Mouse (Mus musculus) megakaryocyte, embryonic 14.5 days (primary cell): Measurements from ENCODE around the gene Ndufv3.

Experiments
- FLI1 ChIP-seq: IDR thresholded peaks from 2 replicates; pipeline ENCODE4 v1.6.1; 2012; ENCODE audit warnings: low read length, inconsistent platforms, mixed read lengths
- GATA1 ChIP-seq: IDR thresholded peaks from 3 replicates; pipeline ENCODE4 v1.6.1; 2012; ENCODE audit warnings: mixed read lengths, low read length, inconsistent platforms, borderline replicate concordance

DNA sequence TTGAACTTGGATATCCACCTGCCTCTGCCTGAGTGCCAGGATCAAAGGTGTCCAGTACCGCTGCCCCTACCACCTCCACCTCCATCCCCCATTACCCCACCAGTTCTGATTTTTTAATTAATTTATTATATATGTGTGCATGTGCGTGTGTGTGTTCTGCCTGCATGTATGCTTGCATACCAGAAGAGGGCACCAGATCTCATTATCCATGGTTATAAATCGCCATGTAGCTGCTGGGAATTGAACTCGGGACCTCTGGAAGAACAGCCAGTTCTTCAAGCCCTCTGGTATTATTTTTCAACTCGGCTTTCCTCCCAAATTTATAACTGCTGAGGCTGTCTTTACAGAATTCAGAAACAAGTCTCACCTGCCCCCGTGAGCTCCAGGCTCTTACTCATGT is 9.0 kb upstream of the Ndufv3 start:
- TF ChIP-seq GATA1 (no peak), FLI1 (no peak)
